Mouse (Mus musculus) forebrain, postnatal 0 days (tissue): Measurements from ENCODE around the gene Vcpkmt. TPM values are rescaled to one million over a fixed set of nuclear protein-coding genes. Genes with fewer than 3 reads are reported as not detected.
A peak's percentile ranks its signal among the peaks of the same experiment; 100 is the strongest.
"Not testable (repeated sequence)": the region's sequence is repeated elsewhere in the genome, so short reads cannot be mapped to it uniquely, and the experiment has no call there.

Source experiments
- ATAC-seq: fragments of 200-750 bp; cut with Nextera tagmentation; 2 replicates; pipeline ENCODE4 v1.8.0; 2017; ENCODE audit warnings: mild to moderate bottlenecking, moderate library complexity
- DNase-seq: peaks from one replicate; pipeline ENCODE4 v3.0.0-alpha.2; 2015
- H3K27ac ChIP-seq: fragments of 300-500 bp; sonication (generic); 2 replicates; pipeline ENCODE4 v1.5.1; 2014; ENCODE audit warnings: low read depth, mild to moderate bottlenecking, antibody characterized with exemption, low read length, moderate library complexity, mixed read lengths
- H3K27me3 ChIP-seq: fragments of 300-500 bp; sonication (generic); 2 replicates; pipeline ENCODE4 v1.6.1; 2014; ENCODE audit warnings: mild to moderate bottlenecking, low read length, mixed read lengths; ENCODE audit not compliant: insufficient read depth
- H3K36me3 ChIP-seq: fragments of 300-500 bp; sonication (generic); 2 replicates; pipeline ENCODE4 v1.6.1; 2014; ENCODE audit warnings: mild to moderate bottlenecking, moderate library complexity; ENCODE audit not compliant: insufficient read depth
- H3K4me1 ChIP-seq: fragments of 300-500 bp; sonication (generic); 2 replicates; pipeline ENCODE4 v1.6.1; 2014; ENCODE audit warnings: antibody characterized with exemption; ENCODE audit not compliant: insufficient read depth
- H3K4me2 ChIP-seq: fragments of 300-500 bp; sonication (generic); 2 replicates; pipeline ENCODE4 v1.6.1; 2014; ENCODE audit warnings: low read depth, mild to moderate bottlenecking, moderate library complexity
- H3K4me3 ChIP-seq: fragments of 300-500 bp; sonication (generic); 2 replicates; pipeline ENCODE4 v1.5.1; 2014; ENCODE audit warnings: low read depth, low read length, mixed read lengths
- H3K9ac ChIP-seq: fragments of 300-500 bp; sonication (generic); 2 replicates; pipeline ENCODE4 v1.6.1; 2014; ENCODE audit warnings: mild to moderate bottlenecking
- H3K9me3 ChIP-seq: fragments of 300-500 bp; sonication (generic); 2 replicates; pipeline ENCODE4 v1.6.1; 2016; ENCODE audit warnings: low read length
- CTCF ChIP-seq: sonication (generic); IDR thresholded peaks from 2 replicates; pipeline ENCODE4 v1.5.1; 2016; ENCODE audit warnings: antibody characterized with exemption, control low read depth, low read depth
- WGBS: fragments of 180-500 bp; shearing (Covaris S2); extraction: QIAGEN DNeasy Blood & Tissue Kit; methylation state at CpG from one replicate; pipeline ENCODE4 v1.1.7; 2014; 5-methylcytosine and 5-hydroxymethylcytosine counted together
- polyA plus RNA-seq: library from polyadenylated mRNA; unstranded; fragments of >200 nt; fragmentation: Nextera tagmentation; extraction: Ambion mirVana; gene quantifications from 2 replicates; pipeline ENCODE4 v1.2.1, GENCODE M21; 2015
- total RNA-seq: library from RNA; depleted of rRNA; stranded (reverse); fragments of >200 nt; gene quantifications from 2 replicates; pipeline ENCODE4 v1.2.3, GENCODE M21; 2014; rRNA removed

The Vcpkmt gene
- total RNA-seq, result 8.9 and 13.8 TPM in 2 replicates
- polyA plus RNA-seq, result 39.2 and 42.1 TPM in 2 replicates

- peaks cover 32% of the 10 kb centered on the region for H3K36me3 ChIP-seq
- ATAC-seq (peak; percentile 97), DNase-seq (peak; percentile 94)
- peak within 1 kb of the TSS; percentile 83 for H3K9ac ChIP-seq
- H3K4me1 ChIP-seq, result peaks cover 9% of the 10 kb centered on the region; the same call in 1 of the 2 replicates
- H3K9me3 ChIP-seq, result no peaks in the 10 kb centered on the region
- peak within 1 kb of the TSS; percentile 84 for H3K27ac ChIP-seq
- WGBS, result under 1% methylated on average over 56 of the region's 56 CpGs
- H3K4me2 ChIP-seq, result peak within 1 kb of the TSS; percentile 63
- H3K27me3 ChIP-seq, result no peaks in the 10 kb centered on the region
- no peak for TF ChIP-seq CTCF
- H3K4me3 ChIP-seq, result peak within 1 kb of the TSS; percentile 71
Observed at GRCm38 (mm10) chr12:69582613-69583269, at the start of gene Vcpkmt. Gene Vcpkmt (minus strand): TSS chr12:69583028.

DNA sequence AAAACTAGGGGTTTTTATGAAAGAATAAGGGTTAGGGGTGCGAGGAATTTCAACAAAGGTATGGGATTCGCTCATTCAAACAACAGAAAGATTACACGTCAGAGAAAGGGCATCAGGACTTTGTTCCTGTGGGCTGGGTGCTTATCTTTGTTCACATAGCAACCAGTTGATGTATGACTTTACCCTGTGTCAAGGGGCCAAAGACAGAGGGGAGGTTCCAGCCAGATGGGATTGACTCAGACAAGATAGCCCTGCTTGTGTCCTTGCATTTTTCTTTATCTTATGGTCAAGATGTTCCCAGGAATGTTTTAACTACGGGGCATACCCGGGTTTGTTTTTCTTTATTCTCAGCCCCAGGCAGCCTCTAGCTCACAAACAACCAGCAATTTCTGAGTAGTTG, 35.8 kb upstream of the Vcpkmt start:
- DNase-seq, H3K4me3 ChIP-seq, H3K4me1 ChIP-seq, H3K4me2 ChIP-seq, ATAC-seq, H3K27me3 ChIP-seq, H3K9ac ChIP-seq, H3K9me3 ChIP-seq, H3K27ac ChIP-seq: not testable (repeated sequence)
- peaks cover 27% of the 10 kb centered on the region for H3K36me3 ChIP-seq
- 98% methylated on average over 5 of the region's 5 CpGs for WGBS

GRCm38 (mm10) chr12:69604367-69604766, 21.5 kb upstream of the Vcpkmt start:
- ATAC-seq (no peak), DNase-seq (no peak)
- peaks cover 11% of the 10 kb centered on the region for H3K36me3 ChIP-seq
- H3K4me1 ChIP-seq, result no peaks in the 10 kb centered on the region
- no peak overlapping the region for H3K4me2 ChIP-seq
- WGBS, result 94% methylated on average over 2 of the region's 2 CpGs
- H3K9me3 ChIP-seq, result no peaks in the 10 kb centered on the region
- no peaks in the 10 kb centered on the region for H3K27me3 ChIP-seq
- TF ChIP-seq CTCF, result no peak
- no peak overlapping the region for H3K4me3 ChIP-seq
- no peak overlapping the region for H3K9ac ChIP-seq
- no peak overlapping the region for H3K27ac ChIP-seq

GRCm38 (mm10) chr12:69597446-69597845, 14.6 kb upstream of the Vcpkmt start:
- Histone ChIP-seq H3K36me3 (peaks cover 9% of the 10 kb centered on the region), H3K9me3 (no peaks in the 10 kb centered on the region), H3K27me3 (no peaks in the 10 kb centered on the region), H3K9ac (no peak overlapping the region), H3K27ac (no peak overlapping the region), H3K4me2 (no peak overlapping the region), H3K4me1 (no peaks in the 10 kb centered on the region), H3K4me3 (no peak overlapping the region)
- 76% methylated on average over 4 of the region's 4 CpGs for WGBS
- ATAC-seq, result no peak
- DNase-seq, result no peak
- no peak for TF ChIP-seq CTCF

- Histone ChIP-seq H3K27me3 (no peaks in the 10 kb centered on the region), H3K9ac (no peak overlapping the region), H3K27ac (no peak overlapping the region), H3K4me3 (no peak overlapping the region), H3K9me3 (no peaks in the 10 kb centered on the region), H3K4me1 (no peaks in the 10 kb centered on the region), H3K4me2 (no peak overlapping the region), H3K36me3 (peaks cover 26% of the 10 kb centered on the region)
- 84% methylated on average over 5 of the region's 5 CpGs for WGBS
- TF ChIP-seq CTCF, result no peak
- no peak for DNase-seq
- no peak for ATAC-seq
Observed at GRCm38 (mm10) chr12:69593130-69593529, 10.3 kb upstream of the Vcpkmt start.

DNA sequence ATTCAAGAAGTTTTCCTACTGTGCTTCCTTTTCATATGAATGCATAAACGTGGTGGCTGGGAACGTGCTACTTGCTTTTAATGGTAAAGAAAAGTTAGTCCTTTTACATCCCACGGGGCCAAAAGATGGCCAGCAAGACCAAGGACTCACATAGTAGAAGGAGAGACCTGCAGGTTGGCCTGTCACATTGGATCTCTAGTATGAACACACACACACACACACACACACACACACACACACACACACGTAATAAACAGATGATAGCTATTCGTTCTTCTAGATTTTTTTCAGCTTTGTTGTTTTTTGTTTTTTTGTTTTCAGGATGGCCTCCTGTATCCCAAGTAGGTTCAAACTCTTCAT, 422 bp upstream of the Vcpkmt start:
- DNase-seq, result no peak
- WGBS, result 27% methylated on average over 5 of the region's 5 CpGs
- ATAC-seq, result peak; percentile 15; the same call in 1 of the 2 replicates
- Histone ChIP-seq H3K9me3 (no peaks in the 10 kb centered on the region), H3K4me3 (peak overlapping the region; percentile 71), H3K36me3 (peaks cover 29% of the 10 kb centered on the region), H3K27me3 (no peaks in the 10 kb centered on the region), H3K9ac (peak overlapping the region; percentile 83), H3K4me2 (peak overlapping the region; percentile 63), H3K4me1 (peaks cover 9% of the 10 kb centered on the region; the same call in 1 of the 2 replicates), H3K27ac (peak overlapping the region; percentile 84)
- TF ChIP-seq CTCF, result no peak

DNA sequence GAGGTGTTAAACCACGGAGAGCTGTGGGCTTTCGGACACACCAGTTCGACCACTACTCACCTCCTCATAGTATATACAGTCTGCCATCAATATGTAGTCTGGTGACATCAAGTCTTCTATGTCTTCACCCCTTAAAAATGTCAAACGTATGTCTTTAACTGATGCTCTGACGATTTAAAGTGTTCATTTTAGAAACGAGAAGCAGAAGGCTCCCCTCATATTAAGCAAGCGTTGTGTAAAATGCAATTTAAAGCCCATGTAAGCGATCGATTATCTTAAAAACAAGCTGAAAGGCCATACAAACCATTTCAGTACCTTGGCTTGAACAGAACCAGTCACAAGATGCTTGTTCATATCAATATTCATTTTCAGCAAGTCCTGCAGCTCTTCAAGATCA, 614 bp downstream of the Vcpkmt start:
- peak overlapping the region; percentile 84 for H3K27ac ChIP-seq
- H3K9me3 ChIP-seq, result no peaks in the 10 kb centered on the region
- H3K4me2 ChIP-seq, result peak overlapping the region; percentile 63
- peaks cover 9% of the 10 kb centered on the region; the same call in 1 of the 2 replicates for H3K4me1 ChIP-seq
- no peak for ATAC-seq
- peak overlapping the region; percentile 83 for H3K9ac ChIP-seq
- no peaks in the 10 kb centered on the region for H3K27me3 ChIP-seq
- no peak for TF ChIP-seq CTCF
- peak; percentile 50 for DNase-seq
- WGBS, result 25% methylated on average over 9 of the region's 9 CpGs
- peaks cover 36% of the 10 kb centered on the region for H3K36me3 ChIP-seq
- peak overlapping the region; percentile 71 for H3K4me3 ChIP-seq
